ENCODE assay signal across 8 mouse cellular contexts in genomic region chr8:70072441-70073069, GRCm38 (mm10). TPM values are rescaled to one million over a fixed set of nuclear protein-coding genes. Genes with fewer than 3 reads are reported as not detected.
DNase-seq lines count a peak whose midpoint lies in the region; ATAC-seq and TF ChIP-seq lines count a peak whose summit lies in the region.

Gene Tm6sf2, plus strand, starts transcription at chr8:70072924.

- H3K4me3 ChIP-seq in erythroblast, embryonic 14.5 days (replicated peaks), result peak within 1 kb of the TSS; percentile 39
- no peak within 1 kb of the TSS for H3K4me3 ChIP-seq in forebrain, embryonic 11.5 days (ENCODE audit: low read depth, low read length)
- H3K4me3 ChIP-seq in layer of hippocampus, adult 2 months, result no peak within 1 kb of the TSS; the same call in 1 of the 2 replicates

- peaks cover 13% of the 10 kb centered on the region for H3K4me1 ChIP-seq in erythroblast, embryonic 14.5 days (ENCODE audit: control insufficient read depth)
- H3K4me1 ChIP-seq in forebrain, embryonic 11.5 days (replicated peaks; ENCODE audit: control insufficient read depth, insufficient read depth, low read length), result 0 out of 2 replicates have a peak, but pooled peaks cover 2% of the 10 kb centered on the region

- H3K4me2 ChIP-seq in forebrain, embryonic 11.5 days (ENCODE audit: low read depth, low read length, severe bottlenecking), result no peak within 1 kb of the TSS

- no peak for ATAC-seq in erythroblast, adult 5-6 weeks (replicated peaks; ENCODE audit: low FRiP score, poor library complexity, severe bottlenecking)
- peak; percentile 42; the same call in 1 of the 2 replicates for ATAC-seq in forebrain, embryonic 11.5 days (replicated peaks; ENCODE audit: low FRiP score)
- peak; percentile 75 for ATAC-seq in megakaryocyte progenitor cell, adult 5-6 weeks (replicated peaks; ENCODE audit: poor library complexity)

- no peak within 1 kb of the TSS for H3K9ac ChIP-seq in forebrain, embryonic 11.5 days (ENCODE audit: low read length)

- WGBS in forebrain, embryonic 11.5 days, result 9% methylated on average over 24 of the region's 27 CpGs
- WGBS in large intestine, adult 2 months, result 7% methylated on average over 27 of the region's 27 CpGs

- 0 out of 2 replicates have a peak, but pooled peaks cover 2% of the 10 kb centered on the region for H3K27me3 ChIP-seq in erythroblast, embryonic 14.5 days (ENCODE audit: control insufficient read depth)
- H3K27me3 ChIP-seq in forebrain, embryonic 11.5 days (ENCODE audit: control insufficient read depth, insufficient read depth, low read length), result no peaks in the 10 kb centered on the region

- H3K9me3 ChIP-seq in erythroblast, embryonic 14.5 days (ENCODE audit: control insufficient read depth, low read length), result no peaks in the 10 kb centered on the region
- no peaks in the 10 kb centered on the region for H3K9me3 ChIP-seq in forebrain, embryonic 11.5 days (ENCODE audit: control insufficient read depth, low read length)

- no peak for TF ChIP-seq CTCF in layer of hippocampus, adult 2 months (conservative IDR thresholded peaks at IDR 0.05)

- DNase-seq in forebrain, embryonic 11.5 days (ENCODE audit: low spot score), result peak; percentile 56
- DNase-seq in heart, postnatal 4 days, result peak; percentile 65
- DNase-seq in large intestine, adult 2 months (ENCODE audit: low read depth, low spot score), result peak; percentile 27
- no peak for DNase-seq in layer of hippocampus, adult 2 months (ENCODE audit: low spot score in 2 of 2)
- DNase-seq in thymus, postnatal 10 days (ENCODE audit: low spot score in 2 of 2), result no peak

- H3K36me3 ChIP-seq in erythroblast, embryonic 14.5 days (ENCODE audit: control insufficient read depth), result peaks cover 45% of the 10 kb centered on the region
- H3K36me3 ChIP-seq in forebrain, embryonic 11.5 days (ENCODE audit: control insufficient read depth, insufficient read depth, low read length), result no peaks in the 10 kb centered on the region; the same call in 1 of the 2 replicates

- no peak within 1 kb of the TSS for H3K27ac ChIP-seq in forebrain, embryonic 11.5 days (ENCODE audit: low read depth, low read length)
- no peak within 1 kb of the TSS for H3K27ac ChIP-seq in layer of hippocampus, adult 2 months

RNA-seq across cellular contexts. Expression of gene Tm6sf2, which starts in this region (rescaled TPM):
- polyA plus RNA-seq in erythroblast, embryonic 14.5 days (2012), result 0.03 TPM in 1 of 2 replicates, not detected in the other
- 2.3 TPM in 1 of 2 replicates, not detected in the other for total RNA-seq in erythroblast, adult 5-6 weeks (2015; ENCODE audit: low replicate concordance)
- 2.9 TPM in 1 of 2 replicates, not detected in the other for total RNA-seq in erythroblast, adult 5-6 weeks (2017; ENCODE audit: low replicate concordance)
- polyA plus RNA-seq in forebrain, embryonic 11.5 days (2014; fragmentation: Nextera tagmentation; extraction: Ambion mirVana), result 0.76 and 1.3 TPM in 2 replicates
- 1 to 10 TPM in 1 of 2 experiments, under 1 TPM in 1; 0.95 to 1.0 TPM for total RNA-seq in heart, postnatal 4 days (2021)
- 458 and 745 TPM in 2 replicates for polyA plus RNA-seq in large intestine, adult 2 months (2012; rRNA removed)
- total RNA-seq in megakaryocyte progenitor cell, adult 5-6 weeks (2015), result 0.54 TPM in 1 of 2 replicates, not detected in the other
- total RNA-seq in megakaryocyte progenitor cell, adult 5-6 weeks (2017), result not detected in 2 replicates
- total RNA-seq in layer of hippocampus, adult 2 months (2021), result 1 to 10 TPM; 3.1 to 7.4 TPM

Comparison
In these comparisons a context has a peak if more than half of its experiments do, and no peak if none do; other contexts are left out.
1. RNA of gene Tm6sf2 (polyA plus RNA-seq): 458 to 745 TPM in large intestine, adult 2 months; 0.76 to 1.3 TPM in forebrain, embryonic 11.5 days and 0.03 TPM in erythroblast, embryonic 14.5 days; every median in the first group is over 100 times any median in the second.
2. Peak in ATAC-seq in megakaryocyte progenitor cell, adult 5-6 weeks; RNA of the gene not detected or under 1 TPM.
3. DNase-seq: peak in forebrain, embryonic 11.5 days (single experiment), heart, postnatal 4 days (single experiment) and large intestine, adult 2 months (single experiment); none in layer of hippocampus, adult 2 months (0 of 2) and thymus, postnatal 10 days (0 of 2).